21 mouse cellular contexts compared by ENCODE assay signal in genomic region chr3:122480986-122481385, GRCm38 (mm10).
DNase-seq lines count a peak whose midpoint lies in the region; ATAC-seq and TF ChIP-seq lines count a peak whose summit lies in the region.
"Had no signal": no experiment of that assay in that cellular context is flagged by ENCODE, and none has a peak within 500 bp of the region (broad histone marks: within the 10 kb centered on the region; RNA-seq: fewer than 3 reads in every experiment).

No protein-coding gene starts in this region.

- H3K27me3 ChIP-seq in forebrain, embryonic 13.5 days: peaks cover 2% of the 10 kb centered on the region; the same call in 1 of the 2 replicates
- no peaks in the 10 kb centered on the region for H3K27me3 ChIP-seq in forebrain, embryonic 11.5 days (ENCODE audit: control insufficient read depth, insufficient read depth, low read length)
- no peaks in the 10 kb centered on the region for H3K27me3 ChIP-seq in neural tube, embryonic 12.5 days (replicated peaks)
- H3K27me3 ChIP-seq in hindbrain, embryonic 15.5 days: no peaks in the 10 kb centered on the region
- no peaks in the 10 kb centered on the region for H3K27me3 ChIP-seq in limb, embryonic 10.5 days (ENCODE audit: low read depth, poor library complexity, severe bottlenecking)
- H3K27me3 ChIP-seq: embryonic facial prominence, embryonic 15.5 days; neural tube, embryonic 13.5 days; Patski had no signal

- H3K9ac ChIP-seq in forebrain, embryonic 13.5 days: no peak overlapping the region
- H3K9ac ChIP-seq in forebrain, embryonic 11.5 days (ENCODE audit: low read length): no peak overlapping the region
- H3K9ac ChIP-seq in neural tube, embryonic 12.5 days: no peak overlapping the region
- H3K9ac ChIP-seq in hindbrain, embryonic 15.5 days: no peak overlapping the region
- H3K9ac ChIP-seq: embryonic facial prominence, embryonic 15.5 days; heart, embryonic 15.5 days; neural tube, embryonic 13.5 days had no signal

- WGBS in forebrain, embryonic 13.5 days: 10% methylated on average over 5 of the region's 5 CpGs
- 20% methylated on average over 5 of the region's 5 CpGs for WGBS in forebrain, embryonic 11.5 days
- 20% methylated on average over 5 of the region's 5 CpGs for WGBS in neural tube, embryonic 12.5 days
- 20% methylated on average over 5 of the region's 5 CpGs for WGBS in hindbrain, embryonic 15.5 days
- 79% methylated on average over 5 of the region's 5 CpGs for WGBS in limb, embryonic 10.5 days

- no peak for TF ChIP-seq CTCF in layer of hippocampus, adult 2 months (conservative IDR thresholded peaks at IDR 0.05)

- H3K4me2 ChIP-seq in forebrain, embryonic 13.5 days: no peak overlapping the region
- no peak overlapping the region for H3K4me2 ChIP-seq in forebrain, embryonic 11.5 days (ENCODE audit: low read depth, low read length, severe bottlenecking)
- no peak overlapping the region for H3K4me2 ChIP-seq in neural tube, embryonic 12.5 days (replicated peaks)
- no peak overlapping the region for H3K4me2 ChIP-seq in hindbrain, embryonic 15.5 days
- H3K4me2 ChIP-seq: embryonic facial prominence, embryonic 15.5 days; heart, embryonic 15.5 days; neural tube, embryonic 13.5 days had no signal

- H3K4me1 ChIP-seq in forebrain, embryonic 13.5 days: peaks cover 75% of the 10 kb centered on the region
- peaks cover 42% of the 10 kb centered on the region for H3K4me1 ChIP-seq in forebrain, embryonic 11.5 days (replicated peaks; ENCODE audit: control insufficient read depth, insufficient read depth, low read length)
- H3K4me1 ChIP-seq in neural tube, embryonic 12.5 days: peaks cover 55% of the 10 kb centered on the region
- H3K4me1 ChIP-seq in hindbrain, embryonic 15.5 days (replicated peaks): peaks cover 69% of the 10 kb centered on the region
- H3K4me1 ChIP-seq in limb, embryonic 10.5 days: peaks cover 58% of the 10 kb centered on the region

- peak overlapping the region; percentile 20; the same call in 1 of the 2 replicates for H3K27ac ChIP-seq in forebrain, embryonic 13.5 days
- no peak overlapping the region for H3K27ac ChIP-seq in forebrain, embryonic 11.5 days (ENCODE audit: low read depth, low read length)
- no peak overlapping the region for H3K27ac ChIP-seq in neural tube, embryonic 12.5 days
- H3K27ac ChIP-seq in hindbrain, embryonic 15.5 days (replicated peaks): peak overlapping the region; percentile 25
- H3K27ac ChIP-seq in limb, embryonic 10.5 days: no peak overlapping the region
- no peak overlapping the region for H3K27ac ChIP-seq in layer of hippocampus, adult 2 months
- H3K27ac ChIP-seq: embryonic facial prominence, embryonic 15.5 days; heart, embryonic 15.5 days; neural tube, embryonic 13.5 days had no signal

- no peak for DNase-seq in forebrain, embryonic 11.5 days (ENCODE audit: low spot score)
- DNase-seq in neural tube, embryonic 10.5 days (ENCODE audit: extremely low spot score, low spot score): no peak
- no peak for DNase-seq in limb, embryonic 10.5 days (ENCODE audit: low spot score)
- no peak for DNase-seq in layer of hippocampus, adult 2 months (ENCODE audit: low spot score in 2 of 2)
- DNase-seq: cerebellum, adult 9-11 months; gastrocnemius, postnatal 10 days; heart, adult 18-20 months; kidney, adult 8-10 months; kidney, postnatal 25 days; liver; lung, adult 2 months; lung, postnatal 36 days; right cerebral cortex, postnatal 25 days; thymus, postnatal 36 days had no signal

- no peaks in the 10 kb centered on the region for H3K36me3 ChIP-seq in forebrain, embryonic 13.5 days (ENCODE audit: poor library complexity, severe bottlenecking)
- no peaks in the 10 kb centered on the region for H3K36me3 ChIP-seq in forebrain, embryonic 11.5 days (ENCODE audit: control insufficient read depth, insufficient read depth, low read length)
- no peaks in the 10 kb centered on the region for H3K36me3 ChIP-seq in neural tube, embryonic 12.5 days
- H3K36me3 ChIP-seq in hindbrain, embryonic 15.5 days: no peaks in the 10 kb centered on the region
- no peaks in the 10 kb centered on the region for H3K36me3 ChIP-seq in limb, embryonic 10.5 days
- H3K36me3 ChIP-seq: embryonic facial prominence, embryonic 15.5 days; heart, embryonic 15.5 days; neural tube, embryonic 13.5 days had no signal

- no peak overlapping the region for H3K4me3 ChIP-seq in forebrain, embryonic 13.5 days
- H3K4me3 ChIP-seq in forebrain, embryonic 11.5 days (ENCODE audit: low read depth, low read length): no peak overlapping the region
- H3K4me3 ChIP-seq in neural tube, embryonic 12.5 days: no peak overlapping the region
- no peak overlapping the region for H3K4me3 ChIP-seq in hindbrain, embryonic 15.5 days
- no peak overlapping the region for H3K4me3 ChIP-seq in limb, embryonic 10.5 days
- H3K4me3 ChIP-seq in layer of hippocampus, adult 2 months: no peak overlapping the region
- H3K4me3 ChIP-seq: embryonic facial prominence, embryonic 15.5 days; heart, embryonic 15.5 days; neural tube, embryonic 13.5 days had no signal

- no peak for ATAC-seq in forebrain, embryonic 13.5 days
- no peak for ATAC-seq in forebrain, embryonic 11.5 days (replicated peaks; ENCODE audit: low FRiP score)
- ATAC-seq in neural tube, embryonic 12.5 days (ENCODE audit: low FRiP score, low read depth): 0 out of 2 replicates have a peak, but pooled peaks have one; percentile 18
- no peak for ATAC-seq in hindbrain, embryonic 15.5 days (ENCODE audit: low FRiP score, low read depth)

- no peaks in the 10 kb centered on the region for H3K9me3 ChIP-seq in forebrain, embryonic 13.5 days (replicated peaks)
- H3K9me3 ChIP-seq in forebrain, embryonic 11.5 days (ENCODE audit: control insufficient read depth, low read length): no peaks in the 10 kb centered on the region
- no peaks in the 10 kb centered on the region for H3K9me3 ChIP-seq in neural tube, embryonic 12.5 days
- H3K9me3 ChIP-seq in hindbrain, embryonic 15.5 days: no peaks in the 10 kb centered on the region
- H3K9me3 ChIP-seq in limb, embryonic 10.5 days (replicated peaks): no peaks in the 10 kb centered on the region
- H3K9me3 ChIP-seq: embryonic facial prominence, embryonic 15.5 days; heart, embryonic 15.5 days; neural tube, embryonic 13.5 days had no signal

Comparison
In these comparisons a context has a peak if more than half of its experiments do, and no peak if none do; other contexts are left out.
1. H3K27ac ChIP-seq: peak in forebrain, embryonic 13.5 days (single experiment) and hindbrain, embryonic 15.5 days (single experiment); none in forebrain, embryonic 11.5 days (single experiment), neural tube, embryonic 12.5 days (single experiment), limb, embryonic 10.5 days (single experiment) and layer of hippocampus, adult 2 months (single experiment).